Mouse (Mus musculus): ENCODE data around the gene Aagab.

The Aagab gene

DNA sequence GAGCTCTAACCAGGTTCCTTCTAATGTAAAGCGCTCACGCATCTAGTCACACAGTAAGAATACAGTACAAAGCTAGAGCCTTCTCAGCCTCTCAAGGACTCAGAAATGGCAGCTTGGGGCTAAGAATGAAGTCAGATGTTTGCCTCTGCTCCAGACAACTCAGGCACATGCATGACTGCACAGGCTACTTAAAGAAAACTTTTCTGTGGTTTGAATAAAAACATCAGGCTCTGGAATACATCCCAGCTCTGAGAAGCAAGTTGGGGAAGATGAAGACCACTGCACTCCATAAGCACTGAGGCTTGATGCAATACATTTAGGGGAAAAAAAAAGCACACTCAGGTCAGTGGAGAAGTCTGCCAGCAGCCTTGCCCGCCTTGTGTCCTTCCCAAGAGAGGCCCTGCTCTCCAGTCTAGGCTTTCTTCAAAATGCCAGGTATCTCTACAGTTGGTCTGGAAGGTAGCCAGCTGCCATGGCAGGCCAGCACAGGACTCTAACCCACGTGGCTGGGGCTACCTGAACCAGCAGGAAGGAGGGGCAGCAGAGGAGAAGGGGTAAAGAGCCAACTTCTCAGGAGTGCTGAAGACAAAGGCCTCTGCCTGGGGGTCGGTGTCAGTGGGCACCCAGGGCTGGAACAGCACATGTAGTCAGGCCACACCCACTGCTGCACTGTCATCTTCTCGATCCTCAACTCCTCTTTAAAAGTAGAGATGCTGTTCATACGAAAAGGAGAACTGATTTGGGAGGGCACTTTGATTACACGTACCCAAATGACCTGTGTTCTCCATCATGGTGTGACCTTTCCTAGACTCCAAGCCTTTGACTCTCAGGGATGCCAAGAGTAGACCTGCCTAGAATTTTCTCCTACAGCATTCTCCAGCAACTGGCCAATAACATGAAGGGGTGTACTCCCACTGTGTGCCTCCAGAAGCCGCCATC lies 45.4 kb downstream of the Aagab start:
- peak; percentile 46 for DNase-seq (ENCODE audit: low read depth)

- DNase-seq (ENCODE audit: low read depth), result no peak
These were observed 46.1 kb downstream of the Aagab start for GRCm38 (mm10) chr9:63648520-63648918.

- peak; percentile 48 for DNase-seq (ENCODE audit: low read depth)
These were observed 47.5 kb downstream of the Aagab start for GRCm38 (mm10) chr9:63649841-63650545.

DNA sequence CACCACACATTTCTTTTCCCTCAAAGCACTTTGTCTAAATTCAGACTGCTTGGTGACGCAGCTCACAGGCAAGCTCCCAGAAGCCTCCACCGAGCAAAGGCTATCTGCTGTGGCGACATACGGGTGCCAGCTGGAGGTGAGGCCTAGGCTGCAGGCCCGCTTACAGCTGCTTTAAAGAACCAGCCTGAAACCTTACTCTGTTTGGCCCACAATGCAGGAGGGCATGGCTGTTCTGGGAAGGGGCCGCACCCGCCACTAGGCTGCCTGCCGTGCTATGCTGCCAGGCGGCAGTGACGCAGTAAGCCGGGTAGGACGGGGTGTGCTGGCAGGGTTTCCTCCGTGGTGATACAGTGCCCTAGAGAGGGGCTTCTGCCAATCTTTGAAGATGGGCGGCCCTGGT lies 48.4 kb downstream of the Aagab start:
- no peak for DNase-seq (ENCODE audit: low read depth)

GRCm38 (mm10) chr9:63651594-63651993 lies 49.1 kb downstream of the Aagab start:
- peak; percentile 93 for DNase-seq (ENCODE audit: low read depth)

GRCm38 (mm10) chr9:63653666-63654065 lies 51.2 kb downstream of the Aagab start:
- no peak for DNase-seq (ENCODE audit: low read depth)

DNA sequence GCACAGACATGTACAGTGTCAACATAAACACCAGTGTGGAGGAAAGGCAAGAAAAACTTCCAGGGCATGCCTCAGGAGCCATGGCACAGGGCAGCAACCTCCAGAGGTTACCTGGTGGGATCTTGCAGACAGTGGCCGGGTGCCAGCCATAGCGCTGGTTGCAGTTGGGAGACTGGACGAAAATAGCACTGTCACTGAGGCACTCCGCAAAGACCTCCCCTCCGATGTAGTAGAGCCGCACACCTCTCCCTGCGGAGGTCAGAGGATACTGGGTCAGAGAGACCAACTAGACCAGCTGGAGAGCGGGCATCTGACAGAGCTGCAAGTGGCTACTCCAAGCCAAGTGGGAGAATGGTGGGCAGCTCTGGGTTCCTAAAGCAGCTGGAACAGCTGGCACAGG lies 52.1 kb downstream of the Aagab start:
- no peak for DNase-seq (ENCODE audit: low read depth)

DNA sequence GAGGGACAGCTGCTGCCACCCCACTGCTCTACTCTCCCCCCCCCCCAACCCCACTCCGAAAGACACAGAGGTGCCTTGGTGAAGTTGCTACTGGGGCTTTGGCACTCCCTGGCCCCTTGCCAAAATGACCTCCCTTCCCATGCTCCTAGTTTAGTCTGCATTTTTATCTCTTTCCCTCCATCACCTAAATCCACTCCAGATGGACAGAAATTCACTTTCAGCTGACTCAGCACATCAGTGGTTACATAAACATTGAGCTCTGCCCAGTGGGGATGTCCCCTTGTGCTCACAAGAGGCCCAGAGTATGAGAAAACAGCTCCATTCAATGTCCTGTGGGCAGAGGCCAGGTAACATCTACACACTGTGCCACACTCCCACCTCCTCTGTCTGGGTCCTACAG lies 52.6 kb downstream of the Aagab start:
- peak; percentile 72 for DNase-seq (ENCODE audit: low read depth)

- DNase-seq (ENCODE audit: low read depth), result peak; percentile 73
These were observed 54.7 kb downstream of the Aagab start for GRCm38 (mm10) chr9:63657167-63657566.

DNA sequence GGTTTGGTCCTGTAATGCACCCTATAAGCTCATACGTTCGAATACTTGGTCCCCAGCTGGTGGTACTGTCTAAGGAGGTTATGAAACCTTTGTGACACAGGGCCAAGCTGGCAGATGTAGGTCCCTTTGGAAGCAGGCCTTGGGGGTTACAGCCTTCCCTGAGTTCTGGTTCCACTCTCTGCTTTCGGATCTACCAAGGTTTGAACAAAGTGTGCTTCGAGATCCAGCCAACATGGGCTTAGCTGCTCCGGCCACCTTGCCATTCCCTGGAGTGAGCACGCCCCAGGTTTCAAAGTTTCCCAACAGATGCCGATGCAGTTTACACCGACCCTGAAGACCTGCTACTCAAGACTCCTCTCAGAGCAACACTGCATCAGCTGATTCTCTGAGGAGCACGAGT lies 56.0 kb downstream of the Aagab start:
- no peak for DNase-seq (ENCODE audit: low read depth)

- peak; percentile 69 for DNase-seq (ENCODE audit: low read depth)
These were observed 56.5 kb downstream of the Aagab start for GRCm38 (mm10) chr9:63658970-63659371.

- no peak for DNase-seq (ENCODE audit: low read depth)
These were observed 57.6 kb downstream of the Aagab start for GRCm38 (mm10) chr9:63660061-63660460.

DNA sequence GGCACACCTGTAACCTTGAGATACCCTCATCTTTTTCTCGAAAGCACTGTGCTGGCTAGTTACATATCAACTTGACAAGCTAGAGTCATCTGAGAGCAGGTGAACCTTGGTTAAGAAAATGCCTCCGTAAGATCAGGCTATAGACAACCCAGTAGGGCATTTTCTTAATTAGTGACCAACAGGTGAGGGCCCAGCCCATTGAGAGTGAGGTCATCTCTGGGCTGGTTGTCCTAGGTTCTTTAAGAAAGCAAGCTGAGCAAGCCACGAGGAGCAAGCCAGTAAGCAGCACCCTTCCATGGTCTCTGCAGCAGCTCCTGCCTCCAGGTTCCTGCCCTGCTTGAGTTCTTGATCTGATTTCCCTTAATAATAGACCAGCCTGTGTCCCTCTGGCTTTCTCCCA lies 58.2 kb downstream of the Aagab start:
- no peak for DNase-seq (ENCODE audit: low read depth)

DNA sequence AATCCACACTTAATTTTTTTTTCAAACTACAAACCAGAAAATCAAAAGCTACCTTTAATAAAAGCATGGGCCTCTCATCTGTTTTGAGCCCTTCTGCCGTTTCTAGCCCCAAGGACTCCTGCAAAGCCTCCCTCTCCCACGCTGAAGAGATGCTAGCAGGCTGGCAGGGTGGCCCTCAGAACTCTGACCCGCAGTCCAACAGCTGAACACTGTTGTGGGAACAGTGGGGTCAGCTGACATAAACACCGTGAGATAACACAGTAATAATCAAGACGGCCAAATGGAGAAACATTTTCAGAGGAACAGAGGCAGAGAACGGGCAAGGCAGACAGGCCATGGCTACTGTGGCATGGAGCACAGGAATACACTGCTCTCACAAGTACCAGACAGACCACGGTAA lies 60.3 kb downstream of the Aagab start:
- no peak for DNase-seq (ENCODE audit: low read depth)

DNA sequence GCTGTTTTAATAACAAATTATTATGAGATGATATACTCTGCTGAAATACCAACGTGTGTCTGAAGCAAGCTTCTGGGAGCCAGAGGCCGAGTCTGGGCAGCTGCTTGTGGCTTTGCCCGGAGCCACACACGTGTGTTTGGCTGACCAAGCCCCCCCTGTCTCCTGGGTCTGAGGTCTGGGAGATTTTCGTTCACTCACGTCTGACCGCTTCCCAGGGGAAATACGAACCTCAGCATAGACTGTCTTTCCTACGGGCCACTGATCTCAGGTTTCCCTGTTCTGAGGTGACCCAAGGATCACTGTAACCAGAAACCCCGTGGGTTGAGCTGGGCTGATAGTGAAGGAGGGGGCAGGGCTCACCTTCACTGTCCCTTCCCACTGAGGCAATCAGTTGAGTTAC lies 60.8 kb downstream of the Aagab start:
- no peak for DNase-seq (ENCODE audit: low read depth)

DNA sequence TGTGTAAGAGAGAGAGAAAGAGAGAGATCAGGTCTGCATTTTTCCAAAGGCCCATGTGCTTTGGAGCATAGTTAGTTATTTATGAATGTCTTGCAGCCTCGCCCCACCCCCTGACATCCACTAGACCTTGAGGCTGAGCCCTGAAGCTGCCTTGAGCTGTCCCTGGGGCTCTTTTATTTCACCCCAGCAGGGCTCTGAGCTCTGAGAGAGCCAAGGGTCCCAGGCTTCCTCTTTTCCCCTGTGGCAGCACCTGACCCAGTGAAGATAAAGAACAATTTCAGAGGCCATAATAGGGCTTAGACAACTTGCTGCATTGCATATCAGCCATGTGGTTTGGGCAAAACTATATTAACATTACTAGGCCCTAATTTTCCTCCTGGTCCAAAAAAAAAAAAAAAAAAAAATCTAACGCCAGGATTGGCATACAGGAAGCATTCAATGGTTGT lies 61.9 kb downstream of the Aagab start:
- no peak for DNase-seq (ENCODE audit: low read depth)

GRCm38 (mm10) chr9:63664792-63665646 lies 62.6 kb downstream of the Aagab start:
- peak; percentile 41 for DNase-seq (ENCODE audit: low read depth)

DNA sequence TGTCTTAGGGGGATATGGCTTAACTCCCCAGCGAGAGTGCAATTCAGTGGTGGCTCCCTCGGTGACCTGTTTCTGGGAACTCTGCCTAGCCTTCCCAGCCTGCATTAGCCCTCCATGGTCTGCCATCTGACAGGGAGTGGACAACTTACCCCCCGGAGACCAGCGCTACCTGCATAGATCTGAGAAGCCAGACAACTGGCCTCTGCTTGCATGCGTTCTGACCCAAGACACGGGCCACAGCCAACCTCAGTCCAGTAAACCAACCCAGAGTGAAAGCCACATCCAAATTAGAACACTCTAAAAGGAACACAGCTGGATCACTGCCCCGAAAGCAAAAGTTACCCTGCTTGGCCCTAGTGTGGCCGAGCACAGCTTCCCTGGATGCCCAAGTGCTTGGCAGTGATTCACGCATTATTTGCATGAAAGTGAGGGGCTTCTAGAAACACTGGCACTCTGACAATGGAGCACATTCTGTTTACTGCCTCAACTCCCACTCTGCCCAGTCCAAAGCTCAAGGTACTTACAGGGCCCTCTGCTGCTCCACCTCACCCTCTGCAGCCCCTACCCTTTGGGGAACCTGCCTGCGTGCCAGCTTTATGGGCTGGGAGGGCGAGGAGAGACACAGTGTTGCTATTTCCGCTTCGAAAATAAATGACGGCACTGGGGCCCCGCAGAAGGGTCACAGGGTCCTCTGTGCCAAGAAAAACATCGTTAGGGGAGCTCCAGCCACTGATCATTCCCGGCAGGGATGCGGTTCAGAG lies 64.3 kb downstream of the Aagab start:
- no peak for DNase-seq (ENCODE audit: low read depth)

DNA sequence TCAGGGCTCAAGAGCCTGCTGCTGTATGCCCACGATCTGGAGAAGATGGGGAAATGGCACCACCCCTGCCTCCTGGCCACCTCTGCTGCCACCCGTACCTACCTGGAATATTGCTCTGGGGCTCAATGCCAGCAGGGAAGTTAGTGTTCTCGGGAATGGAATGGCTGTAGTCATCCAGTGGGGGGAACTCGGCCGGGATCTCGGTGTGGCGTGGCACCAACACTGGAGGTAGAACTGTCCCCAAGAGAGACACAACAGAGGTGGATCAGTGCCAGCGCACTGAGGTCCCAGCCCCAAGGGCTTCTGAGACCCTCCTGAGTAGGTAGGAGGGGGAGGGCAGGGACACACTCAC lies 64.9 kb downstream of the Aagab start:
- no peak for DNase-seq (ENCODE audit: low read depth)

DNA sequence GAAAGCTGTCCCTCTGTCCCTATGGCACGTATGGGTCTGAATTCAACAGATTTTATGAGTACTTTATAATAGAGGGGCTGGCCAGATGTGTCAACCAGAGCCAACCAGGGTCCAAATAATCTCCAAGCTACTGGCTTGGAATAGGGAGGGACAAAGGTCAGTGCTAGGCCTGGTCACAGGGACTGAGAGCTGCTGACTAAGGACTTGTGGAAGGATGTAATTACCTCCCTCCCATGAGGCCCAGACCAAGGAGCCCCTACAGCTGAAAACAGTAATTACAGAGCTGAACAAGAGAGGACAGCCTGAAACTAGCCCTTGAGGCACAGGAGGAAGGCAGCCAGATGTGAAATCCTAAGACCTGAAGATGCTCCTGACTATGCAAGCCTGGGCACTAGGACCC lies 66.2 kb downstream of the Aagab start:
- no peak for DNase-seq (ENCODE audit: low read depth)

DNA sequence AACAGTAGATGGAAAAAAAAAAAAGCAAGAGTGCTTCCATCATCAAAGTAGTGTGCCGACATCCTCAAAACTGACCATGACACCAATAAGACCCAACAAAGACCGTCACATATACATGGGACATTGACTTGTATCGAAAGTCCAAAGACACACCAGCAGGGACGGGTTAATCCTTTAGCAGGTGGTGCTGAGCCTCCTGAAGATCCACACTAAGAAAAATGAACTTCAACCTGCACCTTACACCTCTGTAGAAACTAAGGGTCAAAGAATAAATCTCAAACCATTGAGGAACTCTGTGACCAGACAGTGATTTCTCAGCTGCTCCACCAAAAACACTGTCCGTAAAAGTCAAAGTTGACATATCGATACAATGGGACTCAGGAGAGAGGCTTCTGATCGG lies 67.4 kb downstream of the Aagab start:
- DNase-seq (ENCODE audit: low read depth), result no peak

Data from NIH3T3 (cell line).